ENCODE assay signal across 12 mouse cellular contexts in genomic region chr8:96929901-96930300, GRCm38 (mm10).
"Had no signal": no experiment of that assay in that cellular context is flagged by ENCODE, and none has a peak within 500 bp of the region (broad histone marks: within the 10 kb centered on the region; RNA-seq: fewer than 3 reads in every experiment).

No protein-coding gene starts in this region.

- DNase-seq: retina, postnatal 1 day; right cerebral cortex, adult 18-20 months; right cerebral cortex, postnatal 14 days; right cerebral cortex, postnatal 25 days; right cerebral cortex, postnatal 4 days; spleen, adult 18-20 months; thymus, adult 18-20 months; thymus, adult 2 months; thymus, postnatal 14 days; thymus, postnatal 25 days; thymus, postnatal 36 days; thymus, postnatal 4 days had no signal
